Mouse (Mus musculus) cerebellum, adult 11-12 months (tissue): ENCODE results near the gene Olfr1157.

Source experiments
- DNase-seq: peaks from one replicate; pipeline ENCODE4 v3.0.0; 2022

Gene Olfr1157

GRCm38 (mm10) chr2:87968199-87968598 is at the start of gene Olfr1157:
Gene Olfr1157 (minus strand): TSS chr2:87968299.
- no peak for DNase-seq

GRCm38 (mm10) chr2:88007515-88008318 is 39.6 kb upstream of the Olfr1157 start, which contains the start of gene Olfr1160:
Gene Olfr1160 (minus strand): TSS chr2:88008268.
- DNase-seq, result no peak

- DNase-seq, result no peak
Observed at GRCm38 (mm10) chr2:87989813-87990212, 21.7 kb upstream of the Olfr1157 start, which contains the start of gene Olfr1158. Gene Olfr1158 (plus strand): TSS chr2:87990113.

GRCm38 (mm10) chr2:87974563-87974962 is 6.5 kb upstream of the Olfr1157 start, which contains the start of gene Olfr74:
Gene Olfr74 (minus strand): TSS chr2:87974663.
- no peak for DNase-seq

GRCm38 (mm10) chr2:87953000-87953399 is 15.1 kb downstream of the Olfr1157 start, which contains the start of gene Olfr1156:
Gene Olfr1156 (minus strand): TSS chr2:87953100.
- DNase-seq, result no peak

- DNase-seq, result no peak
Observed at GRCm38 (mm10) chr2:87945037-87945436, 23.1 kb downstream of the Olfr1157 start, which contains the start of gene Olfr1155. Gene Olfr1155 (minus strand): TSS chr2:87945137.
